Mouse (Mus musculus) hindbrain, embryonic 13.5 days (tissue): ENCODE data around the gene Npepl1. TPM values are rescaled to one million over a fixed set of nuclear protein-coding genes. Genes with fewer than 3 reads are reported as not detected.

ENCODE experiments used
- ATAC-seq: fragments of 200-750 bp; cut with Nextera tagmentation; 2 replicates; pipeline ENCODE4 v1.8.0; 2017; ENCODE audit warnings: moderate TSS enrichment; ENCODE audit not compliant: low FRiP score
- H3K27ac ChIP-seq: fragments of 300-500 bp; sonication (generic); 2 replicates; pipeline ENCODE4 v1.5.1; 2015; ENCODE audit warnings: inconsistent platforms, mild to moderate bottlenecking, moderate library complexity
- H3K27me3 ChIP-seq: fragments of 300-500 bp; sonication (generic); 2 replicates; pipeline ENCODE4 v1.6.1; 2015; ENCODE audit warnings: mild to moderate bottlenecking, inconsistent platforms
- H3K36me3 ChIP-seq: fragments of 300-500 bp; sonication (generic); 2 replicates; pipeline ENCODE4 v1.6.1; 2015; ENCODE audit warnings: mild to moderate bottlenecking, inconsistent platforms
- H3K4me1 ChIP-seq: fragments of 300-500 bp; sonication (generic); replicated peaks from 2 replicates; pipeline ENCODE4 v1.6.1; 2015; ENCODE audit warnings: inconsistent platforms
- H3K4me2 ChIP-seq: fragments of 300-500 bp; sonication (generic); 2 replicates; pipeline ENCODE4 v1.6.1; 2015; ENCODE audit warnings: inconsistent platforms, mild to moderate bottlenecking, moderate library complexity
- H3K4me3 ChIP-seq: fragments of 300-500 bp; sonication (generic); 2 replicates; pipeline ENCODE4 v1.5.1; 2015; ENCODE audit warnings: mild to moderate bottlenecking, inconsistent platforms
- H3K9ac ChIP-seq: fragments of 300-500 bp; sonication (generic); 2 replicates; pipeline ENCODE4 v1.6.1; 2015; ENCODE audit warnings: mild to moderate bottlenecking, inconsistent platforms
- H3K9me3 ChIP-seq: fragments of 300-500 bp; sonication (generic); 2 replicates; pipeline ENCODE4 v1.6.1; 2016; ENCODE audit warnings: inconsistent platforms
- WGBS: fragments of 180-500 bp; shearing (Covaris S2); methylation state at CpG from one replicate; pipeline ENCODE4 v1.1.7; 2015; 5-methylcytosine and 5-hydroxymethylcytosine counted together
- polyA plus RNA-seq: library from polyadenylated mRNA; unstranded; fragments of >200 nt; fragmentation: Nextera tagmentation; extraction: Ambion mirVana; gene quantifications from 2 replicates; pipeline ENCODE4 v1.2.1, GENCODE M21; 2015

Npepl1 gene
- polyA plus RNA-seq, 1 experiment from 2014 or later: 15.5 TPM

GRCm38 (mm10) chr2:174116929-174117328 is 6.8 kb downstream of the Npepl1 start:
- Histone ChIP-seq H3K27ac (no peak overlapping the region), H3K27me3 (no peaks in the 10 kb centered on the region), H3K9ac (peak overlapping the region; percentile 20; the same call in 1 of the 2 replicates), H3K9me3 (no peaks in the 10 kb centered on the region), H3K36me3 (peaks cover 31% of the 10 kb centered on the region), H3K4me1 (peaks cover 25% of the 10 kb centered on the region), H3K4me3 (no peak overlapping the region), H3K4me2 (no peak overlapping the region)
- WGBS: 58% methylated on average over 16 of the region's 16 CpGs
- ATAC-seq: no peak

- H3K9ac ChIP-seq: 0 out of 2 replicates have a peak overlapping the region, but pooled peaks have one; percentile 4
- H3K27me3 ChIP-seq: no peaks in the 10 kb centered on the region
- H3K9me3 ChIP-seq: no peaks in the 10 kb centered on the region
- H3K36me3 ChIP-seq: peaks cover 34% of the 10 kb centered on the region
- H3K4me3 ChIP-seq: no peak overlapping the region
- H3K4me2 ChIP-seq: no peak overlapping the region
- peak; percentile 71 for ATAC-seq
- peaks cover 18% of the 10 kb centered on the region for H3K4me1 ChIP-seq
- H3K27ac ChIP-seq: no peak overlapping the region
- WGBS: 33% methylated on average over 11 of the region's 11 CpGs
Observed at GRCm38 (mm10) chr2:174118141-174118540, 8.0 kb downstream of the Npepl1 start.

- Histone ChIP-seq H3K9me3 (no peaks in the 10 kb centered on the region), H3K4me2 (no peak overlapping the region), H3K4me1 (peaks cover 17% of the 10 kb centered on the region), H3K36me3 (peaks cover 36% of the 10 kb centered on the region), H3K27ac (no peak overlapping the region), H3K27me3 (no peaks in the 10 kb centered on the region), H3K4me3 (no peak overlapping the region), H3K9ac (no peak overlapping the region)
- ATAC-seq: no peak
- 92% methylated on average over 11 of the region's 11 CpGs for WGBS
Observed at GRCm38 (mm10) chr2:174119259-174119658, 9.1 kb downstream of the Npepl1 start.

GRCm38 (mm10) chr2:174120631-174121030 is 10.5 kb downstream of the Npepl1 start:
- H3K4me2 ChIP-seq: no peak overlapping the region
- no peak overlapping the region for H3K9ac ChIP-seq
- ATAC-seq: no peak
- no peaks in the 10 kb centered on the region for H3K9me3 ChIP-seq
- no peaks in the 10 kb centered on the region for H3K27me3 ChIP-seq
- H3K27ac ChIP-seq: no peak overlapping the region
- peaks cover 17% of the 10 kb centered on the region for H3K4me1 ChIP-seq
- peaks cover 44% of the 10 kb centered on the region for H3K36me3 ChIP-seq
- 95% methylated on average over 19 of the region's 19 CpGs for WGBS
- H3K4me3 ChIP-seq: no peak overlapping the region

GRCm38 (mm10) chr2:174121411-174121947 is 11.3 kb downstream of the Npepl1 start:
- Histone ChIP-seq H3K27me3 (no peaks in the 10 kb centered on the region), H3K27ac (no peak overlapping the region), H3K9ac (no peak overlapping the region), H3K4me3 (no peak overlapping the region), H3K4me1 (peaks cover 20% of the 10 kb centered on the region), H3K36me3 (peaks cover 44% of the 10 kb centered on the region), H3K4me2 (no peak overlapping the region), H3K9me3 (no peaks in the 10 kb centered on the region)
- no peak for ATAC-seq
- WGBS: 81% methylated on average over 12 of the region's 12 CpGs

GRCm38 (mm10) chr2:174122331-174122730 is 12.2 kb downstream of the Npepl1 start:
- Histone ChIP-seq H3K4me1 (peaks cover 21% of the 10 kb centered on the region), H3K9me3 (no peaks in the 10 kb centered on the region), H3K9ac (no peak overlapping the region), H3K4me3 (no peak overlapping the region), H3K27ac (no peak overlapping the region), H3K27me3 (no peaks in the 10 kb centered on the region), H3K4me2 (no peak overlapping the region), H3K36me3 (peaks cover 44% of the 10 kb centered on the region)
- ATAC-seq: no peak
- 94% methylated on average over 2 of the region's 2 CpGs for WGBS

- Histone ChIP-seq H3K36me3 (peaks cover 44% of the 10 kb centered on the region), H3K9ac (no peak overlapping the region), H3K4me1 (peaks cover 16% of the 10 kb centered on the region), H3K4me3 (no peak overlapping the region), H3K9me3 (no peaks in the 10 kb centered on the region), H3K27ac (no peak overlapping the region), H3K4me2 (no peak overlapping the region), H3K27me3 (no peaks in the 10 kb centered on the region)
- ATAC-seq: no peak
- 77% methylated on average over 3 of the region's 3 CpGs for WGBS
Observed at GRCm38 (mm10) chr2:174123731-174124130, 13.6 kb downstream of the Npepl1 start.

- Histone ChIP-seq H3K9me3 (no peaks in the 10 kb centered on the region), H3K4me2 (peak overlapping the region; percentile 39), H3K36me3 (peaks cover 17% of the 10 kb centered on the region), H3K9ac (0 out of 2 replicates have a peak overlapping the region, but pooled peaks have one; percentile 43), H3K4me1 (peaks cover 16% of the 10 kb centered on the region), H3K27ac (no peak overlapping the region), H3K4me3 (no peak overlapping the region), H3K27me3 (no peaks in the 10 kb centered on the region)
- 10% methylated on average over 20 of the region's 21 CpGs for WGBS
- peak; percentile 63 for ATAC-seq
Observed at GRCm38 (mm10) chr2:174126522-174127375, 16.6 kb downstream of the Npepl1 start.

GRCm38 (mm10) chr2:174127376-174127713 is 17.2 kb downstream of the Npepl1 start:
- WGBS: 20% methylated on average over 6 of the region's 6 CpGs
- Histone ChIP-seq H3K4me3 (no peak overlapping the region), H3K9me3 (no peaks in the 10 kb centered on the region), H3K9ac (0 out of 2 replicates have a peak overlapping the region, but pooled peaks have one; percentile 43), H3K27ac (no peak overlapping the region), H3K4me2 (peak overlapping the region; percentile 39), H3K36me3 (peaks cover 13% of the 10 kb centered on the region), H3K4me1 (peaks cover 16% of the 10 kb centered on the region), H3K27me3 (no peaks in the 10 kb centered on the region)
- ATAC-seq: no peak

- ATAC-seq: no peak
- Histone ChIP-seq H3K4me2 (no peak overlapping the region), H3K36me3 (peaks cover 10% of the 10 kb centered on the region), H3K4me1 (peaks cover 16% of the 10 kb centered on the region), H3K27ac (no peak overlapping the region), H3K9ac (no peak overlapping the region), H3K4me3 (no peak overlapping the region), H3K9me3 (no peaks in the 10 kb centered on the region), H3K27me3 (no peaks in the 10 kb centered on the region)
- WGBS: 83% methylated on average over 6 of the region's 6 CpGs
Observed at GRCm38 (mm10) chr2:174128926-174129325, 18.8 kb downstream of the Npepl1 start.

GRCm38 (mm10) chr2:174130468-174131097 is 20.4 kb downstream of the Npepl1 start:
- no peak overlapping the region for H3K9ac ChIP-seq
- no peaks in the 10 kb centered on the region for H3K9me3 ChIP-seq
- H3K4me3 ChIP-seq: no peak overlapping the region
- H3K27me3 ChIP-seq: no peaks in the 10 kb centered on the region
- WGBS: 85% methylated on average over 8 of the region's 8 CpGs
- no peak for ATAC-seq
- H3K36me3 ChIP-seq: no peaks in the 10 kb centered on the region
- peaks cover 16% of the 10 kb centered on the region for H3K4me1 ChIP-seq
- H3K27ac ChIP-seq: no peak overlapping the region
- H3K4me2 ChIP-seq: no peak overlapping the region

GRCm38 (mm10) chr2:174132413-174132969 is 22.3 kb downstream of the Npepl1 start:
- Histone ChIP-seq H3K4me1 (peaks cover 6% of the 10 kb centered on the region), H3K36me3 (no peaks in the 10 kb centered on the region), H3K4me3 (no peak overlapping the region), H3K27ac (no peak overlapping the region), H3K27me3 (no peaks in the 10 kb centered on the region), H3K9me3 (no peaks in the 10 kb centered on the region), H3K4me2 (no peak overlapping the region), H3K9ac (no peak overlapping the region)
- no peak for ATAC-seq
- 87% methylated on average over 8 of the region's 8 CpGs for WGBS
